Mouse (Mus musculus): ENCODE data around the gene Hist1h2ai.
"Not testable (repeated sequence)": the region's sequence is repeated elsewhere in the genome, so short reads cannot be mapped to it uniquely, and the experiment has no call there.

Hist1h2ai gene

DNA sequence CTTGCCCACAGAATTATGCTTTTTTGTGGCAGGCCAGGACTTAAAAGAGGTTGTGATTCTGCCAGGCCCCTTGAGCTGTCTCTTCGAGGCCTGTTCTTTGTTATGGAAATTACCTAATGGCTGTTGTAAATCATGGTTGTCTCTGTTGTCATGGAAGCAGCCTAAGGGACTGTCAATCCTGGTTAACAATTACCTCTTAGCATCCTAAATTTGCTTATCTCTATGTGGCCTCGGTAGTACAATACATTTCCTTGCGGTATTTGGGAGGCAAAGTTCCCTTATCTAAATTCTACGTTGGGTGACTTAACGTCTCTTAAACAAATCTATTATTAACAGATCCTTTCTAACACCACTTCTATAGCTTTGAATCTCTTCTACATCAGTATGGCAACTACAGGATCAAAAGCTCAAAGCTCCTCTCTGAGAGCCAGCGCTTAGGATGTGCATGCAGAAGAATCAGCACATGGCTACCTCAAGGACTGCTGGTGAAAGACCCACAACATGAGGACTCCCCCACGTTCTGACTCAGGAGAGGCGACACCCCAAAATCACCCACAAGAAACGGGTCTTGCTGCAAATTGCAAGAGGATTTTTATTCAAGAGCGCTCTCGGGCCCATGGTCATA, 11.8 kb downstream of the Hist1h2ai start:
- DNase-seq (ENCODE audit: low read depth), result no peak

GRCm38 (mm10) chr13:21729544-21729943, 13.3 kb downstream of the Hist1h2ai start:
- DNase-seq (ENCODE audit: low read depth), result no peak

GRCm38 (mm10) chr13:21733466-21733865, 17.2 kb downstream of the Hist1h2ai start:
- DNase-seq (ENCODE audit: low read depth), result no peak

- peak; percentile 55 for DNase-seq (ENCODE audit: low read depth)
Measured at GRCm38 (mm10) chr13:21734010-21734905, 18.0 kb downstream of the Hist1h2ai start.

DNA sequence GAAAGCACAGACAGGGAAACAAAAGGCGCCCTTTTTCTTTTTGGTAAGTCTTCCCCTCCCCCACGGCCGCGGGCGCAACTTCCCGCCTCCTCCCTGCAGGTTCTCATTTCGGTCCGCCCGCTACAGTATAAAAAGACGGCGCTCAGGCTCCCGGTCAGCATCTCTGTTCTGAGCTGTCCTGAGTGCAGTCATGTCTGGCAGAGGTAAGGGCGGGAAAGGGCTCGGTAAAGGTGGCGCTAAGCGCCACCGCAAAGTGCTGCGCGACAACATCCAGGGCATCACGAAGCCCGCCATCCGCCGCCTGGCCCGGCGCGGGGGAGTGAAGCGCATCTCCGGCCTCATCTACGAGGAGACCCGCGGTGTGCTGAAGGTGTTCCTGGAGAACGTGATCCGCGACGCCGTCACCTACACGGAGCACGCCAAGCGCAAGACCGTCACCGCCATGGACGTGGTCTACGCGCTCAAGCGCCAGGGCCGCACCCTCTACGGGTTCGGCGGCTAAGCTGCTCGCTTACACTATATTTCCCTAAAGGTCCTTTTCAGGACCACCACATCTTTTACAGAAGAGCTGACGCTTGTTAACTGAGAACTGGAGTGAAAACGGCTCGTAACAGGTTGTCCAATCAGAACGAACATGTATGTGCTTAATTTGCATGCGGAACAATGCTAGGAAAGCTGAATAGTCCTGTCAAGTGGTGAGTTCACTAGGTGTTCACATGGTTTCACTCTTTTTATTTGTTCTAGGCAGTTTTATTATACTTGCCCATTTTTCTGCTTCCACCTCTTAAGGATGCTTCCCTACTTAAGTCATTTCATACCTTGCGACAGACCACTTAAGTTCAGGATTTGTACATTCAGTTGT, 18.9 kb downstream of the Hist1h2ai start, which contains the start of gene Hist1h4j:
Gene Hist1h4j, plus strand, starts transcription at position 159 of the 862 bp plus-strand sequence.
- DNase-seq (ENCODE audit: low read depth), result not testable (repeated sequence)

DNA sequence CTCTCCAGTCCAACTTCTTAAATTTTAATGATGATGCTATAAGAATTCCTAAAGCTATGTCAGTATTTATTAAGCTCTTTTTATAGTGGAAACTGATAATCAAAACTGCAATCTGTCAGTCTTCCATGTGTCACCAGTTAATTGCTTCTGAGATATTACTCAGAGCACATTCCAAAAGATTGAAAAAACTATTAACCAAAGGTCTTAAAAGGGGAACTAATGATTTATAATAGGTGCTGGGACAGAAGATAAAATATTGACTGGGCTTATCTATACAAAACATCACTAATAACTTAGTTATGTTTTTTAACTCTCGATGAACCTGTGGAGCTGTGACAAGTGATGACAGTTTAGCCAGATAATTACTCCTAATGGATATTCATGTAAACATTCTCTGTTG, 28.8 kb downstream of the Hist1h2ai start:
- DNase-seq (ENCODE audit: low read depth), result no peak

DNA sequence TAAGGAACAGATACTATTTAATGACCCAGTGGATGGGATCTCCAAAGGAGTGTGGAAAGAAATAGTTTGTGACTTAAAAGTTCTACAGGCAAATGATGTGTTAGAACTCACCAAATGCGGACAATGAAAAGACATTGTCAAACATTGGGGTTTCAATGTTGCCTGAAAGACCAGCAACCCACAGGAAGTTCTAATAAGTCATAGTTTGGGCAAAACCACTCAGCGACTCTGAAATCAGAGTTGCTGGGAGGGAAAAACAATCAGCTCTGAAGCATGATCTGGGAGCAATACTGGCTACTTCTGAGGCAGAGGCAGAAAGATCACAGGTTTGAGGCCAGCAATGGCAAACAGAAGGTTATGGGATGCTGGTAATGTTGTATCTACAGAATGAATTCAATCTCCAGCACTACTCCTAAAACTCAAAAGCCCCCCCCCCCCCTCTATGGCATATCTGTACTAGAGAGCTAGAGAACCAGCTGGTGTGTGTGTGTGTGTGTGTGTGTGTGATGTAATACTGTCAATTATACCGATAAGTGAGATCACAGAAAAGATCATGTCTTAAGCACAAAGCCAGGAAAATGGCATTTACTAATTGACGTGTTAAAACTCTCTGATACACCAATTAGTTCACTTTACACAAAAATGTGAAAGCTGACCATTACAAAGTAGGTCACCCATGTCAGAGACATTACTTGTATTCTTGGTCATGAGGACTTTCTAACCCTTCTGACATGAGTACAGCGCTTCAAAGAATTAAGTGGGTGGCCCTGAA, 33.4 kb downstream of the Hist1h2ai start:
- DNase-seq (ENCODE audit: low read depth), result no peak

- DNase-seq (ENCODE audit: low read depth), result not testable (repeated sequence)
Measured at GRCm38 (mm10) chr13:21750159-21751017, 34.2 kb downstream of the Hist1h2ai start, which contains the start of gene Hist1h4k. Hist1h4k (minus strand) TSS chr13:21750505.

DNA sequence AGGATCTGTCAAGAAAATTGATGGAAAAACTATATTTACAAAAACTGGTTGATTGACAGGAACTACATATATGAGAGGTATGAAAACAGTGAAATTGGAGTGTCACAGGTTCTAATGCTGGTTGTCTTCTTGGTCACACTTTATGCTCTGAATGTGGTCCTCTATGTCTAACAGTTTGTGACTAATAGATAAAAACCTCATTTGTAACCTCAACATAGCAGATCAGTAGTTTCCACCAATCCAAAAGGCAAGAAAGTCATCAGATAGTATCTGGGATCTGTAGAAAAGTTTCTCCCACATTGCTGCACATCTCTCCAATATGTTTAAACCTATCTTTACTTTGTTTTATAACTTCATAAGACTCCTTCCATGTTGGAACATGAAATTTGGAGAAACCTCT, 35.2 kb downstream of the Hist1h2ai start:
- no peak for DNase-seq (ENCODE audit: low read depth)

- DNase-seq (ENCODE audit: low read depth), result no peak
Measured at GRCm38 (mm10) chr13:21751827-21752226, 35.6 kb downstream of the Hist1h2ai start.

DNA sequence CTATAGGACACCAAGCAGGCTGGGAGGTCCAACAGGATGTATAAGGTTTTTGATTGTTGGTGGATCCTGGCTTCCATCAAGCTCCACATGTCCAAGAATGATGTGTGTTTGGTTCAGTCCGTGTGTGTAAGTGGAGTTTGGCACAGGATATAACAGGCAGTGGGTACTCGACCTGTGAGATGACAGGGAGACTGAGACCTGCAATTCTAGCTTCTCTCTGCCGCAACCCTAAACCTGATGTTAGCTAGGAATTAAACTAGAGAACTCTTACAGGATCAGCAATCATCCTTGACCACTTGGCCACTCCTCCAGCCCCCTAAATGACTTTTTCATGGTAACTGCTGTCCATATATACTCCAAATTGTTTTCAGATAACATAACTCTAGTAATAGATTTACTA, 36.1 kb downstream of the Hist1h2ai start:
- no peak for DNase-seq (ENCODE audit: low read depth)

DNA sequence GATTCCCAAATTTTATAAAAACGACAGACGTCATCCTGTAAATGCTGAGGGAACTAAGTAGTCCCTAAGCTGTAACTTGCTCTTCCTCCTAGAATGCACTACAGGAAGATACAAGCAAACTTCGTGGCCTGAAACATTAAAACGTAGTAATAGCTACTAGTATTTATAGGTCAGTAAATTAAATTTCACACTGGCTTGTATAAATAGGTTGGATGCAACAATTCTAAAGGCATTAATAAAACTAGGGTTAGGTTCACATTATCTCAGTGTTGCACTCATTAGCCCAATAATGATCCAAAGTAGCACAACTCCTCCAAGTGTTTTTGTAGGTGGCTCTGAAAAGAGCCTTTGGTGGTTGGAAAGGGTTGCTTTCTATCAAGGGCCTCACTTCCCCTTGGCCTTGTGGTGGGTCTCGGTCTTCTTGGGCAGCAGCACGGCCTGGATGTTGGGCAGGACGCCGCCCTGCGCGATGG, 36.9 kb downstream of the Hist1h2ai start:
- no peak for DNase-seq (ENCODE audit: low read depth)

- DNase-seq (ENCODE audit: low read depth), result peak; percentile 76
Measured at GRCm38 (mm10) chr13:21753524-21754285, 37.5 kb downstream of the Hist1h2ai start, which contains the start of the genes Hist1h2ak and Hist1h2bn. Hist1h2ak (minus strand) TSS chr13:21753827. Hist1h2bn (plus strand) TSS chr13:21754123.

DNA sequence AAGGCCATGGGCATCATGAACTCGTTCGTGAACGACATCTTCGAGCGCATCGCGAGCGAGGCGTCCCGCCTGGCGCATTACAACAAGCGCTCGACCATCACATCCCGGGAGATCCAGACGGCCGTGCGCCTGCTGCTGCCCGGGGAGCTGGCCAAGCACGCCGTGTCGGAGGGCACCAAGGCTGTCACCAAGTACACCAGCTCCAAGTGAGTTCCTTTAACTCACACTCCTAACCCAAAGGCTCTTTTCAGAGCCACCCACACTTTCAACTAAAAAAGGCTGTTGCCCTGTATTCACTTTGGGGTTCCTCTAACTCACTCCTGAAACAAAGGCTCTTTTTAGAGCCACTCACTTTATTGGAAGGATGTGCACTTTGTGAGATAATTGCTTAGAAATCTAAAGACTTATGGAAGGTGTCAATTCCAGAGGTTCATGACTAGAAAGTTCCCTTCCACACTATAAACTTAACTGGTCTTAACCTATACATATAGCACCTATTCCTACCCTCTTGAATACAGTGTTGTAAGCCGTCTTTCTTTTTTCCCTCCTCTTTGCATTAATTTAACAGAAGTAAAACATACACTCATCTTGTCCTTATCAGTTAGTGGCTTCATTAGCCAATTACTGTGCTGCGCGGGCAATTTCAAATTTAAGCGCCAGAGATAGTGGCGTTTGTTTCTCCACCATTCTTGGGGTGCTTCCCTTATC, 38.2 kb downstream of the Hist1h2ai start:
- not testable (repeated sequence) for DNase-seq (ENCODE audit: low read depth)

DNA sequence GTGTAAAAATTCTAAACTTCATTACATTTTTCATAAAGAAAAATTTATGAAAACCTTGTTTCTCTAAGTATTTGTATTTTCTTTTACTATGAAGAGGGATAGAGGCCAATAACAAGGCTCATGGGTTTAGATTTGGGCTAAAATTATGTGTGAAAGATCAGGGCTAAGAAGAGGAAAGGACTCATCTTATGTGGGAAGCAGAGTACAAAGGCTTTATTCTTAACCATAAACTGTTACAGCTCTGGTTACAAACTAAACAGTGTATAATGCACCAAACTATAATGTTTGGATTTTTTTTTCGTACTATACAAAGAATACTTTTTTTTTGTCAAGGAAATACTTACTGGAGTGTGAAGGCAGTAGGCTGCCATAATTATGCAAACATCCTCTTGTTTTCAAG, 39.5 kb downstream of the Hist1h2ai start:
- DNase-seq (ENCODE audit: low read depth), result no peak

Data from fibroblast of lung, adult 2 months (primary cell).